Mouse (Mus musculus): ENCODE results near the gene Ptov1.

DNA sequence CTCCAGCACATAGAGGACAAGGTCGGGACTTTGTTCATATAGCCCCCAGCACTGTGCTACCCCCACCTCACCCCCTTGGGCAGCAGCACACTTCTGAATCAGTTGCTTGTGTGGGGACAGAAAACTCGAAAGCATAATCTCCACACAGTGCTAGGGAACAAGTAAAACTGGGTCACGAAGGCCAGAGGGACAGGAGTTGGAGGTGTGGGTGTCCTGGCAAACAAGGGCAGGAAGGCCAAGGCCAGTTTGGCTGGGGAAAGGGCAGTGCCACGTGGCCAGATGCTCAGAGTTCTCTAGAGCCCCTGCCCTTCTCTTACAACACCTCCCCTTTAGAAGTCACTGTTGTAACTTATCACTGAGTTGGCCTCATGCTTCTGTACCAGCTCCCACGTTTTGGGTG is 49.7 kb downstream of the Ptov1 start:
- no peak for TF ChIP-seq POLR2A (IDR thresholded peaks at IDR 0.05; ENCODE audit: borderline replicate concordance, extremely low read depth, insufficient read depth, insufficient read length, poor library complexity, severe bottlenecking)
- TF ChIP-seq CTCF (IDR thresholded peaks at IDR 0.05; ENCODE audit: borderline replicate concordance, extremely low read depth, insufficient read depth, insufficient read length) = no peak

Data from brain, embryonic 14.5 days (tissue).